Mouse (Mus musculus) heart, postnatal 36 days (tissue): ENCODE data around the gene Hnrnpl. TPM values are rescaled to one million over a fixed set of nuclear protein-coding genes. Genes with fewer than 3 reads are reported as not detected.
A peak's percentile ranks its signal among the peaks of the same experiment; 100 is the strongest.

Experiments used
- DNase-seq, 2 experiments: peaks; one replicate each; pipeline ENCODE4 v3.0.0; 2021 to 2022
- intact Hi-C: fragments of 180-260 bp; cut with DNase I; formaldehyde crosslinking; loops from one replicate; pipeline ENCODE4 v1.15.1; 2025
- total RNA-seq, 2 experiments: library from RNA; stranded (reverse); gene quantifications; 2 replicates each; pipeline ENCODE4 v1.2.3; 2021

The Hnrnpl gene
- total RNA-seq, 2 experiments from 2014 or later, result 240 to 277 TPM

DNA sequence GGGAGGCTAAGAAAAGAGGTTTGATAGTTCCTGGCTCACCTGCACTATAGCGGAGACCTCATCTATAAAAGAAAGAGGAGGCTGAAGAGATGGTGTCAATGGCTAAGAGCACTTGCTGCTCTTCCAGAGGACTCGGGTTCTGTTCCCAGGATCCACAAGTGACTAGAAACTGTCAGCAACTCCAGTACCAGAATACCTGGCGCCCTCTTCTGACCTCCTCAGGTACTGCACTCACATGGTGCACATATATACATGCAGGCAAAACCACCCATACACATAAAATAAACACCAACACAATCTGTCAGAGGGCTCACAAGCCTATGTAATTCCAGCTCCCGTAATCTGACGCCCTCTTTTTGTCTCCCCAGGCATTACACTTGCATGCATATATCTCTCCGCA, 52.6 kb downstream of the Hnrnpl start:
- intact Hi-C loops, result no loop called here
- no peak for DNase-seq

DNA sequence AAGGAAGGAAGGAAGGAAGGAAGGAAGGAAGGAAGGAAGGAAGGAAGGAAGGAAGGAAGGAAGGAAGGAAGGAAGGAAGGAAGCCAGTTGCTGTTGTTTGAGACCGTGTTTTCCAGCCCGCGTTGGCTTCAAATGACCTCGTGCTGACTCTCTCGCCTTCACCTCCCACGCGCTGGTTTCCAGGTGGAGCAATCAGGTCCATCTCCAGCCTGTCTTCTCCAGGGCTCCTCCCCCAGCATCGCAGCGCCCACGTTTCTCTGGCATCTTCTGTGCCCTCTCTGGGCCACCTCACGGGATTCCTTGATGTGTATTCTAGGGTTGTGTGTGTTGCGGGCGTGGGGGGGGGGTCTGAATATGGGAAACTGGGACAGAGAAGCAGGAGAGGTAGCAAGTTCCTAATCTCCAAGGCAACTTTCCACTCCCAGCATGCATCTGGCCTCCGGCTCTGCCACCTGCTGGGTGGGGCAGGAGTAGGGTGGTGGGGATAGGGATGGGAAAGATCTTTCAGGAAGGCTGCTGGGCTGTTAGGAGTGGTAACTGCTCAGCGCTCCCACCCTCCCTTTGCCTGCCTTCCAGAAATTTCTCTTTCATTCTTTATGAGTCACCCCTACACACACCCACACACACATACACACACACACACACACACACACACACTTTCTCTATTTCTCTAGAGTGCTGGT, 54.6 kb downstream of the Hnrnpl start:
- DNase-seq, result no peak
- intact Hi-C loops, result no loop called here

DNA sequence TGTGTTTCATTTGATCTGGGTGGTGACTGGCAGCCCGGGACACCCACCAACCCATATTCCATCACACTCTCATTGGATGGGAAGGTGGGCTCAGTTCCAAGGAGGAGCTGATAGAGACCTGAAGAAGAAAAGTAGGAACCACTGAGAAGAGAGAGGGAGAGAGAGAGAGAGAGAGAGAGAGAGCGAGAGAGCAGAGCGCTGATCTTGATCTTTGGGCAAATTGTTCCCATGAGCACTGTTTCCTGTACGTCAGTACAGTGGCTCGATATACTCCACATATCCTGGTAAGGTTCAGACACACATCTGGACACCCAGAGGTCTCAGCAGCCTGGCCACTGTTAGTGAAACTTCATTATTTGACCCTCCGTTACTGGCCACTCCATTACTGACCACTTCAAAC, 55.2 kb downstream of the Hnrnpl start, which contains the start of gene Lgals7:
Lgals7 (plus strand) TSS at position 314 of the 400 bp plus-strand sequence.
- intact Hi-C loops, result no loop called here
- DNase-seq, result no peak

DNA sequence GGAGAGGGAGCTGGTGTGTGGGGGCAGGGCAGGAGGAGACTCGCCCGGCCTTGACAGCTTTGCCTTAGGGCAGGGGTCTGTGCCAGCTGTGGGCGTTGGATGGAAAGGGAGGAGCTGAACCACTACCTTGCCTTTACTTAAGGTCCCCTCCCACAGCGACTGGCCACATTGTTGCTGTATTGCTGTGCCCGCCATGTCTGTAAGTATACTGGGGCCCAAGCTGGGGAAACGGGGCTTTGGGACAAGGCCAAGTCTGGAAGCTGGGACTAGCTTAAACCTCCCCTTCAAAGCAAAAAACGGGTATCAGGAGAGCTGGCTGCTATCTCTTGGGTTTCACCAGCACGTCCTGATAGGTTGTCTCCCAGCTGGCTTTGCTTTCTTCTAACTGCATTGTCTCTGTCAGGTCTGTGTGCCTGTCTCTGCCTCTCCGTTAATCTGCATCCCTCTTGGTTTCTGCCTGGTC, 56.0 kb downstream of the Hnrnpl start:
- DNase-seq, result no peak
- intact Hi-C loops, result no loop called here

DNA sequence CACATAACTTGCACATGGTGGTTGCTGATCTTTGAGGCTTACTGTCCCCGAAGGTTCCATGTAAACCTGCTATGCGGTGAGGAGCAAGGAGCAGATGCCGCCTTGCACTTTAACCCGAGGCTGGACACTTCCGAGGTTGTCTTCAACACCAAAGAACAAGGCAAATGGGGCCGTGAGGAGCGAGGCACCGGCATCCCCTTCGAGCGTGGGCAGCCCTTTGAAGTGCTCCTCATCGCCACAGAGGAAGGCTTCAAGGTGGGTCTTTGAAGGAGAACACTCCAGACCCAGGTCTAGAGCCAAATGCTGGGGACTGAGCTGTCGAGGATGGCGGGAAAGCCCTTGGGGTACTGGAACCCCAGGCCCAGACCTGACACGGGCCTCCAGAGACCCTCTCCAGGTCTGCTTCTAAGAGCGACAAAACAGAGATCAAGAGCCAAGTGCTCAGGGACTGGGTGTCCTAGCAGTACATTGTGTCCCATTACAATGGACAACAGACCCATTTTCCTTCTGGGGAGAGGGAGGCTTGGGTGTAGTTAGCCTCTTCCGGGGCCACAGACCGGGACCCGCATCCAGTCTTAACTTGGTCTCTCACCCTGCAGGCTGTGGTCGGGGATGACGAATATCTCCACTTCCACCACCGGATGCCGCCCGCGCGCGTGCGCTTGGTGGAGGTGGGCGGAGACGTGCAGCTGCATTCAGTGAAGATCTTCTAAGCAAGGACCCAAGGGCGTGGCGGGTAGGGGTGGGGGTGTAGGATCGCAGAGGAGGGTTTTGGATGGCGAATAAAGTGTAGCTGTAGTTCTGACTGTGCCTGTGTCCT, 57.4 kb downstream of the Hnrnpl start:
- intact Hi-C loops, result loop anchor here (2.0 to 5.0 kb wide), 2 partner anchors 35 to 177 kb away; no protein-coding TSS in a partner anchor

DNA sequence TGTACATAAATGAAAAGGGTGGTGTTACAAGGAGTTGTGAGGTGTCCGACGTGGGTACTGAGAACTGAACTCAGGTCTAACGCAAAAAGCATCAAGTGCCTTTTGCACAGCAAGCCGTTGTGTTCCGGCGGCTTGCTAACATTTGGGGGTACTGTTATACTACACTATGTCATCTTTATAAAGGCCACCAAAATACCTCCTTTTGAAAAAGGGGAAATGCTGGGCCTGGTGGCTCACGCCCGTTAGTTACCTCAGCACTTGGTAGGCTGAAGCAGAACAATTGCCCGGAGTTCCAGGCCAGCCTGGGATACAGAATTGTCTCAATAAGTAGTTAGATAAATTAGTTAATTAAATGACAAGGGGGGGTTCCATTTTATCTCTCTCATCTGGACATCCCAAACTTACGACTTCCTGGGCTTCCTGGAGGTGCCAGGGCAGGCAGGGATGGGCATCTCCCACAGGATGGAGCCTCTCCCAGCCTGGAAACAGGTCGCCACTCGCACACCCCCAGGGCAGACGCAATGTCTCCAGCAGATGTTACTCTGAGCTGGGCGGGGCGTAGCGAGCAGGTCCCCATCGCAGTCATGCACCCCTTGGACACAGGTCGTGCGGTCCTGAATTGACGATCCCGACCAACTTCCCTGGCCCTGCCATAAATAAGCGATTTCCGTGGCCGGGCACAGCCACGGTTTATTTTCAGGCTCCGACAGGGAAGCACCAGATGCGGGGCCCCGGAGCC, 58.6 kb downstream of the Hnrnpl start:
- intact Hi-C loops, result loop anchor here (1.0 to 5.0 kb wide), 5 partner anchors 36 to 175 kb away; no protein-coding TSS in a partner anchor

More for the DNA sequence above, 57.4 kb downstream of the Hnrnpl start:
- DNase-seq, result peak; percentile 79 to 83

DNA sequence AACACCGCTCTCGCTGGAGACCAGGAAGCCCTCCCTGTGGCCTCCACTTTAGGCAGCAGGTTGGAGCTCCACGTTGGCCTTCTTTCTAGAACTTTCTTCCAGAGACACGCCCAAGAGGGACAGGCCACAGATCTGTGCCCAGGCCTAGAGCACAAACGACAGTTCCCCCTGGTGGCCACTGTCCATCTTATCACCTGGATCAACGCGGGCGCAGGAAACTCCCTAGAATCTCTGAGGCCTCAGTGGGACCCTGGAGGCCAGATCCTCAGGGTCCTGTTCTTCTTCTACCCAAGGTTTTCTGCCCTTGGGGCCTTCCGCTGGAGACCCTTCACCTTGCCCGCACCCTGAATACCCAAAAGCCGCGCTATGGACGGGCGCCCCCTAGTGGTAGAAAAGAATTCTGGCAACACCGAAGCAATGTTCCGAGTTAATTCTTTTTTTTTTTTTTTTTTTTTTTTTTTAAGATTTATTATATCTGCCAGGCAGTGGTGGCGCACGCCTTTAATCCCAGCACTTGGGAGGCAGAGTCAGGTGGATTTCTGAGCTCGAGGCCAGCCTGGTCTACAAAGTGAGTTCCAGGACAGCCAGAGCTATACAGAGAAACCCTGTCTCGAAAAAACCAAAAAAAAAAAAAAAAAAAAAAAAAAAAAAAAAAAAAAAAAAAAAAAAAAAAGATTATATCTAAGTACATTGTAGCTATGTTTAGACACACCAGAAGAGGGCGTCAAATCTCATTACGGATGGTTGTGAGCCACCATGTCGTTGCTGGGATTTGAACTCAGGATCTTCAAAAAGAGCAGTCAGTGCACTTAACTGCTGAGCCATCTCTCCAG, 59.4 kb downstream of the Hnrnpl start:
- DNase-seq, result peak; percentile 83 to 86

More for the DNA sequence above, 58.6 kb downstream of the Hnrnpl start:
- DNase-seq, result no peak

DNA sequence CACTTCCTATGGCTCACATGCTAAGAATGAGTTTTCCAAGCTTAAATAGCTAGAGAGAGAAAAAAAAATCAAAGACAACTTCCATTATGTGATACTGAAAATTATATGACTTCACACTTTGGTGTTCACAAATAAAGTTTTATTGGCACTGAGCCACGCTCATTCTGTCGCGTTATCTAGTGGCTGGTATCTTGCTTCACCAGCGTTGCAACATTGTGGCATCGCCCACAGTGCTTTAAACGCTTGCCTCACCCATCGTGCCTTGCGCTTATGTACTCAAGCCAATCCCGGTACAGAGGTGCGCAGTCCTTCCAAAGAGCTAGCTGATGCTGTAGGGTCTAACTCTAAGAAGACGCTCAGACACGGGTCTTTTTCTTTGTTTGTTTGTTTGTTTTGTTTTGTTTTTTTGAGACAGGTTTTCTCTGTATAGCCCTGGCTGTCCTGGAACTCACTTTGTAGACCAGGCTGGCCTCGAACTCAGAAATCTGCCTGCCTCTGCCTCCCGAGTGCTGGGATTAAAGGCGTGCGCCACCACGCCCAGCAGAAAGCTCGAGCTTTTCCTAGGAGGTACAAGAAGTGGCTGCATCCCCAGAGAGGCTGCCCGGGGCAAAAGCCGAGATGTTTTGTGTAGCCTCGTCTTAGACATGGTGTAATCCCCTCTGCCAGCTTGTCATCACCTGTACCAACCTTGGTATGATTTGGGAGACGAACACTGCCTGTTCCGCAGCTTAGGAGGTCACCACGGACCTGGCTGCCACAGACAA, 62.7 kb downstream of the Hnrnpl start:
- no peak for DNase-seq
- intact Hi-C loops, result no loop called here

More for the DNA sequence above, 59.4 kb downstream of the Hnrnpl start:
- intact Hi-C loops, result loop anchor here (1.0 to 5.0 kb wide), 5 partner anchors 37 to 175 kb away; no protein-coding TSS in a partner anchor

Other genes with a start within 250 kb of the Hnrnpl start
- 10 to 100 TPM; 20.5 to 24.5 TPM for gene Samd4b, start 210.4 kb upstream of the Hnrnpl start, total RNA-seq
- 1 to 10 TPM; 7.3 to 7.4 TPM for gene Pak4, start 210.4 kb upstream of the Hnrnpl start, total RNA-seq
- gene Acp7, start 177.2 kb upstream of the Hnrnpl start, total RNA-seq, result not detected
- under 1 TPM in 1 of 2 experiments, not detected in 1; 0.22 TPM for gene Fbxo27, start 115.7 kb upstream of the Hnrnpl start, total RNA-seq
- gene Fbxo17, start 91.7 kb upstream of the Hnrnpl start, total RNA-seq, result under 1 TPM; 0.46 to 0.53 TPM
- gene Mrps12, start 66.7 kb upstream of the Hnrnpl start, total RNA-seq, result 10 to 100 TPM; 53.9 to 54.1 TPM
- gene Sars2, start 66.5 kb upstream of the Hnrnpl start, total RNA-seq, result 10 to 100 TPM; 14.6 to 16.3 TPM
- not detected for gene Ccer2, start 52.4 kb upstream of the Hnrnpl start, total RNA-seq
- 10 to 100 TPM; 85.1 to 87.0 TPM for gene Sirt2, start 41.8 kb upstream of the Hnrnpl start, total RNA-seq
- gene Nfkbib, start 41.0 kb upstream of the Hnrnpl start, total RNA-seq, result 10 to 100 TPM; 25.4 to 27.0 TPM
- 1 to 10 TPM; 1.8 to 1.9 TPM for gene Rinl, start 19.6 kb upstream of the Hnrnpl start, total RNA-seq
- gene Ech1, start 16.7 kb downstream of the Hnrnpl start, total RNA-seq, result 1,000 to 10,000 TPM; 1,832 to 1,909 TPM
- gene Lgals4, start 25.3 kb downstream of the Hnrnpl start, total RNA-seq, result 10 to 100 TPM; 29.4 to 48.3 TPM
- gene Lgals7, start 55.3 kb downstream of the Hnrnpl start, total RNA-seq, result 1 to 10 TPM in 1 of 2 experiments, under 1 TPM in 1; 0.73 to 1.4 TPM
- under 1 TPM; 0.19 to 0.27 TPM for gene Capn12, start 72.9 kb downstream of the Hnrnpl start, total RNA-seq
- 10 to 100 TPM; 69.4 to 81.8 TPM for gene Actn4, start 153.8 kb downstream of the Hnrnpl start, total RNA-seq
- 100 to 1,000 TPM; 159 to 163 TPM for gene Eif3k, start 173.3 kb downstream of the Hnrnpl start, total RNA-seq
- under 1 TPM; 0.61 to 0.81 TPM for gene Map4k1, start 173.5 kb downstream of the Hnrnpl start, total RNA-seq